Mouse (Mus musculus) lung, embryonic 15.5 days (tissue): ENCODE data around the gene Cnksr3. TPM values are rescaled to one million over a fixed set of nuclear protein-coding genes. Genes with fewer than 3 reads are reported as not detected.

Experiments
- ATAC-seq: fragments of 200-750 bp; cut with Nextera tagmentation; 2 replicates; pipeline ENCODE4 v1.8.0; 2017; ENCODE audit warnings: moderate number of reproducible peaks, borderline replicate concordance; ENCODE audit not compliant: low FRiP score, low TSS enrichment; ENCODE audit errors: extremely low read depth
- H3K27ac ChIP-seq: fragments of 300-500 bp; sonication (generic); 2 replicates; pipeline ENCODE4 v1.5.1; 2015; ENCODE audit warnings: moderate library complexity, mild to moderate bottlenecking, inconsistent platforms
- H3K27me3 ChIP-seq: fragments of 300-500 bp; sonication (generic); 2 replicates; pipeline ENCODE4 v1.6.1; 2015; ENCODE audit warnings: inconsistent platforms
- H3K36me3 ChIP-seq: fragments of 300-500 bp; sonication (generic); 2 replicates; pipeline ENCODE4 v1.6.1; 2015; ENCODE audit warnings: inconsistent platforms
- H3K4me1 ChIP-seq: fragments of 300-500 bp; sonication (generic); 2 replicates; pipeline ENCODE4 v1.6.1; 2015; ENCODE audit warnings: inconsistent platforms
- H3K4me2 ChIP-seq: fragments of 300-500 bp; sonication (generic); 2 replicates; pipeline ENCODE4 v1.6.1; 2015; ENCODE audit warnings: inconsistent platforms, mild to moderate bottlenecking, moderate library complexity
- H3K4me3 ChIP-seq: fragments of 300-500 bp; sonication (generic); 2 replicates; pipeline ENCODE4 v1.5.1; 2015; ENCODE audit warnings: mild to moderate bottlenecking, inconsistent platforms
- H3K9ac ChIP-seq: fragments of 300-500 bp; sonication (generic); 2 replicates; pipeline ENCODE4 v1.6.1; 2015; ENCODE audit warnings: inconsistent platforms
- H3K9me3 ChIP-seq: fragments of 300-500 bp; sonication (generic); 2 replicates; pipeline ENCODE4 v1.6.1; 2016; ENCODE audit warnings: inconsistent platforms
- WGBS: fragments of 180-500 bp; shearing (Covaris S2); methylation state at CpG from one replicate; pipeline ENCODE4 v1.1.7; 2015; 5-methylcytosine and 5-hydroxymethylcytosine counted together
- polyA plus RNA-seq: library from polyadenylated mRNA; unstranded; fragments of >200 nt; fragmentation: Nextera tagmentation; extraction: Ambion mirVana; gene quantifications from 2 replicates; pipeline ENCODE4 v1.2.1, GENCODE M21; 2015

Gene Cnksr3
- polyA plus RNA-seq, 1 experiment from 2014 or later: 9.8 TPM

- WGBS: 92% methylated on average over 3 of the region's 3 CpGs
- Histone ChIP-seq H3K4me2 (no peak overlapping the region), H3K4me1 (peaks cover 6% of the 10 kb centered on the region; the same call in 1 of the 2 replicates), H3K4me3 (no peak overlapping the region), H3K36me3 (no peaks in the 10 kb centered on the region), H3K27me3 (no peaks in the 10 kb centered on the region), H3K9ac (no peak overlapping the region), H3K27ac (no peak overlapping the region), H3K9me3 (no peaks in the 10 kb centered on the region)
- no peak for ATAC-seq
Measured at GRCm38 (mm10) chr10:7170434-7170833, 41.6 kb downstream of the Cnksr3 start.

DNA sequence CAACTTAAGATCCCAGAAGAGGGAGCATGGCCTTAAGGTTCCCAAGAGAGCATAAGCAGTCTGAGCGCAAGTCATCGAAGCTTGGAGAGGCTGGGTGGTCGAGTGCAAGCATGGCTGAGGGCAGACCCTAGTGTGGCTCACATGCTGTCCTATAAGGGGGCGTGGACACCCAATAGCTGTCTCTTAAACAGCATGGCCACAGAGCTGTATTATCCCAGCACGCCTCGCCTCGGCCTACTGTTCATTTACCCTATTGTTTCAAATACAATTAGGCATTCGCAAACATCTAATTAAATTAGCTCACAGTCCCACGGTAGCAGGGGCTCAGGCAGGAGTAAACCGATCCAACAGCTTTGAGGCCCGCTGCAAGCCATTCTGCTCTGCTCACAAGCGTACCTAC lies 49.0 kb downstream of the Cnksr3 start:
- H3K27ac ChIP-seq: no peak overlapping the region
- no peak overlapping the region for H3K9ac ChIP-seq
- no peaks in the 10 kb centered on the region for H3K9me3 ChIP-seq
- no peak overlapping the region for H3K4me2 ChIP-seq
- no peaks in the 10 kb centered on the region for H3K27me3 ChIP-seq
- peaks cover 28% of the 10 kb centered on the region for H3K4me1 ChIP-seq
- ATAC-seq: no peak
- H3K4me3 ChIP-seq: no peak overlapping the region
- no peaks in the 10 kb centered on the region for H3K36me3 ChIP-seq
- 83% methylated on average over 12 of the region's 12 CpGs for WGBS

- H3K9me3 ChIP-seq: no peaks in the 10 kb centered on the region
- peak; percentile 77 for ATAC-seq
- H3K4me1 ChIP-seq: peaks cover 30% of the 10 kb centered on the region
- peak overlapping the region; percentile 12; the same call in 1 of the 2 replicates for H3K4me3 ChIP-seq
- H3K36me3 ChIP-seq: no peaks in the 10 kb centered on the region
- 13% methylated on average over 7 of the region's 7 CpGs for WGBS
- H3K27me3 ChIP-seq: no peaks in the 10 kb centered on the region
- H3K4me2 ChIP-seq: peak overlapping the region; percentile 49
- no peak overlapping the region for H3K9ac ChIP-seq
- peak overlapping the region; percentile 92 for H3K27ac ChIP-seq
Measured at GRCm38 (mm10) chr10:7159061-7159511, 53.0 kb downstream of the Cnksr3 start.

DNA sequence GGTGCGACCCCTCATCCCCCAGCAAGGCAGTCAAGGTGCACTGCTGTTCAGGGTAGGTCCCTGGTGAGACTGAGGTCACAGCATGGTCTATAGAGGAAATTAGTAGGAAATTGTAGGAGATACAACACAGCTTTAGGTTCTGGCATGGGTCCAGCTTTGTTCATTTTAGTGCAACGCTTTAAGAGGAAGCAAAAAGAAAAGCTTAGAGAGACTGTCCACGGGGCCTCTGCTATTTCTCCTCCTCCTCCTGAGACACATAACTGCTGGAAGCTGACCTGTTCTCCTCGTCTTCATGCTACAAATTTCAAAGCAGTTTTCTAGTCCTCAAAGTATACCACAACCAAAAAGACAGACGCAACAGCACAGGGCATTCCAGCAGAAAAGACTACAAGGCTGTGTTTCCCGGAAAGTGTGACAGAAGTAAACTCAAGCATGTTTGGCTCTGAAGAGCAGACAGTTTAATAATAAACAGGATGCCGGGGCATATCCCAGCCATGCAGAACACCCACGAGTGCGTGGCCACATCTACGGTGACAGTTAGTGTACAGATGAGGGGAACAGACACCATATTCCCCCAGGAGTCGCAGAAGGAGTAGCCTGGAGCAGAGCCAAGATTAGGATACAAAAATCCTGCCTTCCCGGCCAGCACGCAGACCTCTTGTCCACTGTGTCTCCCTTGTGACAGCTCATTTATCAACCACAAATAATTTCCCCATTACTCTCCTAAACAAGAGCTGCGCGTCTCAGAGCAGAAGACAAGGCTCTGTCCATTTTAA lies 53.6 kb downstream of the Cnksr3 start:
- no peaks in the 10 kb centered on the region for H3K27me3 ChIP-seq
- H3K4me1 ChIP-seq: peaks cover 30% of the 10 kb centered on the region
- H3K9ac ChIP-seq: no peak overlapping the region
- H3K9me3 ChIP-seq: no peaks in the 10 kb centered on the region
- no peaks in the 10 kb centered on the region for H3K36me3 ChIP-seq
- peak overlapping the region; percentile 12 for H3K4me3 ChIP-seq
- peak overlapping the region; percentile 92 for H3K27ac ChIP-seq
- H3K4me2 ChIP-seq: peak overlapping the region; percentile 49
- WGBS: 12% methylated on average over 15 of the region's 15 CpGs
- peak; percentile 91 for ATAC-seq

DNA sequence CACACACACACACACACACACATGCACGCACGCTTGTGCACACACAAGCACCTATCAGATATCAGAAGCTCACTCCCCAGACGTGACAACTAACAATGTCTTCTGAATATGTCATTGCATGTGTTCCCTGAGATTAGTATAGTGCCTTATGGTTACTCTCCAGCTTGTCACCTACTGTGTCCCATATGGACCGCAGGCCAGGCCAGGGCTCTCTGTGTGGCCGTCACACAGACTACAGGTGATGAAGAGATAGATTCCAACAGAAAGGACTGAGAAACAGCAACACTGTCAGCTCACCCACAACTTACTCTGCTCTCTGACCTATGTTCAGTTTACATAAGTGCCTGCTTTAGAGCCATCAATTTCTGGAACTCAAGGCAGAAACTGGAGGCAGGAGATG lies 57.2 kb downstream of the Cnksr3 start:
- 88% methylated on average over 5 of the region's 5 CpGs for WGBS
- ATAC-seq: no peak
- Histone ChIP-seq H3K27me3 (no peaks in the 10 kb centered on the region), H3K27ac (no peak overlapping the region), H3K9ac (no peak overlapping the region), H3K9me3 (no peaks in the 10 kb centered on the region), H3K36me3 (no peaks in the 10 kb centered on the region), H3K4me1 (peaks cover 27% of the 10 kb centered on the region), H3K4me3 (no peak overlapping the region), H3K4me2 (no peak overlapping the region)

- no peak overlapping the region for H3K9ac ChIP-seq
- WGBS: 86% methylated on average over 4 of the region's 4 CpGs
- no peak overlapping the region for H3K27ac ChIP-seq
- peaks cover 7% of the 10 kb centered on the region for H3K4me1 ChIP-seq
- no peak for ATAC-seq
- H3K9me3 ChIP-seq: no peaks in the 10 kb centered on the region
- H3K4me3 ChIP-seq: no peak overlapping the region
- H3K36me3 ChIP-seq: no peaks in the 10 kb centered on the region
- H3K27me3 ChIP-seq: no peaks in the 10 kb centered on the region
- no peak overlapping the region for H3K4me2 ChIP-seq
Measured at GRCm38 (mm10) chr10:7152926-7153325, 59.1 kb downstream of the Cnksr3 start.

GRCm38 (mm10) chr10:7149671-7150595 lies 62.1 kb downstream of the Cnksr3 start:
- 79% methylated on average over 11 of the region's 11 CpGs for WGBS
- no peak overlapping the region for H3K27ac ChIP-seq
- ATAC-seq: 0 out of 2 replicates have a peak, but pooled peaks have one; percentile 39

GRCm38 (mm10) chr10:7145614-7146013 lies 66.4 kb downstream of the Cnksr3 start:
- Histone ChIP-seq H3K36me3 (0 out of 2 replicates have a peak, but pooled peaks cover 4% of the 10 kb centered on the region), H3K27ac (no peak overlapping the region; the same call in 1 of the 2 replicates), H3K4me1 (peaks cover 36% of the 10 kb centered on the region), H3K9ac (no peak overlapping the region), H3K27me3 (no peaks in the 10 kb centered on the region), H3K9me3 (no peaks in the 10 kb centered on the region), H3K4me3 (no peak overlapping the region), H3K4me2 (no peak overlapping the region)
- 69% methylated on average over 5 of the region's 5 CpGs for WGBS
- no peak; the same call in 1 of the 2 replicates for ATAC-seq

More at GRCm38 (mm10) chr10:7149671-7150595, 62.1 kb downstream of the Cnksr3 start:
- Histone ChIP-seq H3K36me3 (no peaks in the 10 kb centered on the region), H3K4me3 (no peak overlapping the region), H3K9ac (no peak overlapping the region), H3K4me2 (no peak overlapping the region), H3K27me3 (no peaks in the 10 kb centered on the region), H3K4me1 (0 out of 2 replicates have a peak, but pooled peaks cover 3% of the 10 kb centered on the region), H3K9me3 (no peaks in the 10 kb centered on the region)

DNA sequence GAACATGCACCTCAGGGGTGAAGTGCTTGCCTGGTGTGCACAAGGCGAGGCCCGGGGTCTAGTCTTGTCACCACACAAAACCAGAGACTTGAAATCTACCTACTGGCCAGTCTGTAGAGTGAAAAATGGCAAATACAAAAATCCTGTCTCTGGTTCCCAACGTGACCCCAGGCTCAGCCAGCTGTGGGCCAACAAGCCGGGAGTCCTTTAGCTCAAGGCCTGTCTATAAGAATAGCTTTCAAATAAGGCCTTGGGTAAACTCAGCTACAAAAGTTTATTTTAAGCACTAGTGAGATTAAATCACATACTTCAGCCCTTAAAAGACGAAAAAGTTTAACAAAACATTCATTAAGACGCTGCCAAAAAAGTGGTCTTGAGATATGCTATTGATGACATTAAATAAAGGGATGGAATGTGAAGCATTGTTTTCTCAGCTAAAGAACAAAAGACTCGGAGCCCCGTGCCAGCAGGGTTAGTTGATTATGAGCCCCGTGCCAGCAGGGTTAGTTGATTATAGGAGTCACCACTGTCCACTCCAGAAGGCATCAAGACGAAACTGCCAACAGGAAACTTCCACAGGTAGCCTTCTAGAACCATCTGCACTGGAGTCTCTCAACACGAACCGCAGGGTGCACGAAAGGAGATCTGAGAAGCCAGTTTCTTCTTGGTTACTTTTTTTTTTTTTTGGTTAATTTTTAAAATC lies 67.8 kb downstream of the Cnksr3 start:
- Histone ChIP-seq H3K9ac (no peak overlapping the region), H3K4me1 (peaks cover 41% of the 10 kb centered on the region), H3K4me3 (no peak overlapping the region), H3K36me3 (0 out of 2 replicates have a peak, but pooled peaks cover 4% of the 10 kb centered on the region), H3K27me3 (no peaks in the 10 kb centered on the region), H3K27ac (peak overlapping the region; percentile 74), H3K9me3 (no peaks in the 10 kb centered on the region), H3K4me2 (no peak overlapping the region)
- no peak; the same call in 1 of the 2 replicates for ATAC-seq
- 38% methylated on average over 13 of the region's 13 CpGs for WGBS

DNA sequence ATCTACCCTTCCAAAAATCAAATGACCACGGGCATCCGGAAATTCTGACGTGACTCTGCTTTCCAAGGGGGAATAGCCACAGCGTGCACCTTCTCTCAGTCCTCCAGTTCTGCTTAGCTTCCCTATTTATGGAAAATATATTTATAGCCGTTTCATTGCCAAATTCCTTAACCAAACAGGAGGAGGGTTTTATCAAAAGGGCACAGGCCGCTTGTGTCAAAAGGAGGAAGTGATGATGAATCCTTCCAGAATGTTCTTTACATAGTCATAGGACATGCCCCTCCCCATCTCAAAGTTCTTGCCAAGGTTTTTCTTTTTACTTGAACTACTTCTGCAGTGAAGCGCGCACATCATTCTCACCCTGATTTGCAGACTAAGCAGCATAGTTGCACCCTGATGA lies 69.8 kb downstream of the Cnksr3 start:
- H3K9ac ChIP-seq: no peak overlapping the region
- H3K4me1 ChIP-seq: peaks cover 41% of the 10 kb centered on the region
- peak overlapping the region; percentile 61 for H3K27ac ChIP-seq
- 0 out of 2 replicates have a peak, but pooled peaks cover 4% of the 10 kb centered on the region for H3K36me3 ChIP-seq
- no peak overlapping the region for H3K4me3 ChIP-seq
- peak; percentile 24 for ATAC-seq
- H3K4me2 ChIP-seq: no peak overlapping the region
- H3K9me3 ChIP-seq: no peaks in the 10 kb centered on the region
- 45% methylated on average over 8 of the region's 8 CpGs for WGBS
- H3K27me3 ChIP-seq: no peaks in the 10 kb centered on the region

- WGBS: 52% methylated on average over 6 of the region's 6 CpGs
- Histone ChIP-seq H3K4me1 (peaks cover 45% of the 10 kb centered on the region), H3K9ac (no peak overlapping the region)
Measured at GRCm38 (mm10) chr10:7140282-7140681, 71.8 kb downstream of the Cnksr3 start.

More at GRCm38 (mm10) chr10:7140282-7140681, 71.8 kb downstream of the Cnksr3 start:
- H3K4me3 ChIP-seq: no peak overlapping the region
- H3K27ac ChIP-seq: no peak overlapping the region; the same call in 1 of the 2 replicates
- 0 out of 2 replicates have a peak, but pooled peaks cover 4% of the 10 kb centered on the region for H3K36me3 ChIP-seq
- no peaks in the 10 kb centered on the region for H3K27me3 ChIP-seq
- no peak for ATAC-seq
- H3K9me3 ChIP-seq: no peaks in the 10 kb centered on the region
- no peak overlapping the region for H3K4me2 ChIP-seq
